Mouse (Mus musculus): Measurements from ENCODE around the gene Pkp3. TPM values are rescaled to one million over a fixed set of nuclear protein-coding genes. Genes with fewer than 3 reads are reported as not detected.
A peak's percentile ranks its signal among the peaks of the same experiment; 100 is the strongest.

The Pkp3 gene
- polyA plus RNA-seq, 1 experiment from 2014 or later = 16.2 TPM

- Histone ChIP-seq H3K9ac (no peak overlapping the region), H3K36me3 (no peaks in the 10 kb centered on the region), H3K27me3 (no peaks in the 10 kb centered on the region), H3K9me3 (no peaks in the 10 kb centered on the region), H3K4me3 (no peak overlapping the region), H3K27ac (peak overlapping the region; percentile 58; the same call in 1 of the 2 replicates), H3K4me2 (replicated peaks) (peak overlapping the region; percentile 67), H3K4me1 (peaks cover 17% of the 10 kb centered on the region; the same call in 1 of the 2 replicates)
- 69% methylated on average over 6 of the region's 6 CpGs for WGBS
- 0 out of 2 replicates have a peak, but pooled peaks have one; percentile 1 for ATAC-seq (ENCODE audit: insufficient number of reproducible peaks, insufficient read depth, low FRiP score, low TSS enrichment)
These were observed 31.0 kb upstream of the Pkp3 start for GRCm38 (mm10) chr7:141046931-141047580.

GRCm38 (mm10) chr7:141047581-141048225 is 30.3 kb upstream of the Pkp3 start:
- H3K9me3 ChIP-seq = no peaks in the 10 kb centered on the region
- peak overlapping the region; percentile 30 for H3K4me3 ChIP-seq
- peak; percentile 77 for ATAC-seq (ENCODE audit: insufficient number of reproducible peaks, insufficient read depth, low FRiP score, low TSS enrichment)
- H3K27me3 ChIP-seq = no peaks in the 10 kb centered on the region
- 6% methylated on average over 15 of the region's 19 CpGs for WGBS
- H3K36me3 ChIP-seq = no peaks in the 10 kb centered on the region
- H3K4me2 ChIP-seq (replicated peaks) = peak overlapping the region; percentile 67
- peak overlapping the region; percentile 69 for H3K27ac ChIP-seq
- peak overlapping the region; percentile 35 for H3K9ac ChIP-seq
- H3K4me1 ChIP-seq = peaks cover 17% of the 10 kb centered on the region; the same call in 1 of the 2 replicates

- H3K27ac ChIP-seq = peak overlapping the region; percentile 69; the same call in 1 of the 2 replicates
These were observed 29.5 kb upstream of the Pkp3 start for GRCm38 (mm10) chr7:141048226-141049218.

GRCm38 (mm10) chr7:141049326-141049725 is 28.7 kb upstream of the Pkp3 start:
- Histone ChIP-seq H3K9ac (no peak overlapping the region), H3K9me3 (no peaks in the 10 kb centered on the region), H3K4me2 (replicated peaks) (no peak overlapping the region), H3K4me3 (no peak overlapping the region), H3K36me3 (no peaks in the 10 kb centered on the region), H3K4me1 (peaks cover 17% of the 10 kb centered on the region; the same call in 1 of the 2 replicates), H3K27ac (no peak overlapping the region), H3K27me3 (no peaks in the 10 kb centered on the region)
- no peak for ATAC-seq (ENCODE audit: insufficient number of reproducible peaks, insufficient read depth, low FRiP score, low TSS enrichment)
- 92% methylated on average over 2 of the region's 2 CpGs for WGBS

More at GRCm38 (mm10) chr7:141048226-141049218, 29.5 kb upstream of the Pkp3 start:
- WGBS = 10% methylated on average over 21 of the region's 21 CpGs
- ATAC-seq (ENCODE audit: insufficient number of reproducible peaks, insufficient read depth, low FRiP score, low TSS enrichment) = peak; percentile 85
- H3K9ac ChIP-seq = peak overlapping the region; percentile 35
- peak overlapping the region; percentile 30 for H3K4me3 ChIP-seq
- no peaks in the 10 kb centered on the region for H3K27me3 ChIP-seq
- peaks cover 17% of the 10 kb centered on the region; the same call in 1 of the 2 replicates for H3K4me1 ChIP-seq
- H3K9me3 ChIP-seq = no peaks in the 10 kb centered on the region
- peak overlapping the region; percentile 67 for H3K4me2 ChIP-seq (replicated peaks)
- H3K36me3 ChIP-seq = no peaks in the 10 kb centered on the region

GRCm38 (mm10) chr7:141051060-141051685 is 26.8 kb upstream of the Pkp3 start:
- no peak overlapping the region for H3K4me3 ChIP-seq
- no peak overlapping the region for H3K9ac ChIP-seq
- WGBS = 66% methylated on average over 17 of the region's 17 CpGs
- peaks cover 17% of the 10 kb centered on the region; the same call in 1 of the 2 replicates for H3K4me1 ChIP-seq
- H3K4me2 ChIP-seq (replicated peaks) = no peak overlapping the region
- H3K27me3 ChIP-seq = no peaks in the 10 kb centered on the region
- H3K27ac ChIP-seq = no peak overlapping the region
- no peaks in the 10 kb centered on the region for H3K36me3 ChIP-seq
- no peaks in the 10 kb centered on the region for H3K9me3 ChIP-seq
- ATAC-seq (ENCODE audit: insufficient number of reproducible peaks, insufficient read depth, low FRiP score, low TSS enrichment) = no peak

- WGBS = 91% methylated on average over 4 of the region's 4 CpGs
- Histone ChIP-seq H3K4me2 (replicated peaks) (no peak overlapping the region), H3K9ac (no peak overlapping the region), H3K27ac (no peak overlapping the region), H3K36me3 (no peaks in the 10 kb centered on the region), H3K27me3 (no peaks in the 10 kb centered on the region), H3K9me3 (no peaks in the 10 kb centered on the region), H3K4me3 (no peak overlapping the region), H3K4me1 (peaks cover 14% of the 10 kb centered on the region; the same call in 1 of the 2 replicates)
- no peak for ATAC-seq (ENCODE audit: insufficient number of reproducible peaks, insufficient read depth, low FRiP score, low TSS enrichment)
These were observed 26.0 kb upstream of the Pkp3 start for GRCm38 (mm10) chr7:141052016-141052415.

GRCm38 (mm10) chr7:141052421-141052820 is 25.6 kb upstream of the Pkp3 start:
- 85% methylated on average over 2 of the region's 2 CpGs for WGBS
- Histone ChIP-seq H3K4me1 (peaks cover 10% of the 10 kb centered on the region; the same call in 1 of the 2 replicates), H3K27me3 (no peaks in the 10 kb centered on the region), H3K4me3 (no peak overlapping the region), H3K4me2 (replicated peaks) (no peak overlapping the region), H3K9ac (no peak overlapping the region), H3K36me3 (no peaks in the 10 kb centered on the region), H3K9me3 (no peaks in the 10 kb centered on the region), H3K27ac (no peak overlapping the region)
- no peak for ATAC-seq (ENCODE audit: insufficient number of reproducible peaks, insufficient read depth, low FRiP score, low TSS enrichment)

GRCm38 (mm10) chr7:141055785-141056184 is 22.2 kb upstream of the Pkp3 start:
- no peaks in the 10 kb centered on the region for H3K36me3 ChIP-seq
- ATAC-seq (ENCODE audit: insufficient number of reproducible peaks, insufficient read depth, low FRiP score, low TSS enrichment) = no peak
- H3K4me2 ChIP-seq (replicated peaks) = no peak overlapping the region
- no peak overlapping the region for H3K4me3 ChIP-seq
- no peak overlapping the region for H3K27ac ChIP-seq
- H3K4me1 ChIP-seq = peaks cover 5% of the 10 kb centered on the region
- H3K9me3 ChIP-seq = no peaks in the 10 kb centered on the region
- no peak overlapping the region for H3K9ac ChIP-seq
- no peaks in the 10 kb centered on the region for H3K27me3 ChIP-seq
- WGBS = 83% methylated on average over 4 of the region's 4 CpGs

- Histone ChIP-seq H3K27ac (no peak overlapping the region), H3K4me1 (peaks cover 11% of the 10 kb centered on the region), H3K9me3 (no peaks in the 10 kb centered on the region), H3K27me3 (no peaks in the 10 kb centered on the region), H3K4me2 (replicated peaks) (no peak overlapping the region), H3K36me3 (no peaks in the 10 kb centered on the region), H3K9ac (no peak overlapping the region), H3K4me3 (no peak overlapping the region)
- 90% methylated on average over 6 of the region's 6 CpGs for WGBS
- ATAC-seq (ENCODE audit: insufficient number of reproducible peaks, insufficient read depth, low FRiP score, low TSS enrichment) = no peak
These were observed 21.0 kb upstream of the Pkp3 start for GRCm38 (mm10) chr7:141056976-141057375.

- Histone ChIP-seq H3K9ac (no peak overlapping the region), H3K27me3 (no peaks in the 10 kb centered on the region), H3K36me3 (no peaks in the 10 kb centered on the region), H3K4me3 (no peak overlapping the region), H3K4me2 (replicated peaks) (no peak overlapping the region), H3K27ac (no peak overlapping the region), H3K4me1 (peaks cover 12% of the 10 kb centered on the region), H3K9me3 (no peaks in the 10 kb centered on the region)
- no peak for ATAC-seq (ENCODE audit: insufficient number of reproducible peaks, insufficient read depth, low FRiP score, low TSS enrichment)
- WGBS = 86% methylated on average over 1 of the region's 1 CpGs
These were observed 20.5 kb upstream of the Pkp3 start for GRCm38 (mm10) chr7:141057541-141057940.

Measured in embryonic facial prominence, embryonic 12.5 days (tissue).